Mouse (Mus musculus) embryonic facial prominence, embryonic 10.5 days (tissue): ENCODE measurements at regions not wholly inside any gene's neighbourhood (a gene's known extent, or its start where the extent isn't known, plus 50 kb on each side); places are given as distances from the start of the nearest gene placed in this dataset.
"Not testable (repeated sequence)": the region's sequence is repeated elsewhere in the genome, so short reads cannot be mapped to it uniquely, and the experiment has no call there.

Source experiments
- DNase-seq: peaks from one replicate; pipeline ENCODE4 v3.0.0-alpha.2; 2017; ENCODE audit warnings: low spot score
- H3K27ac ChIP-seq: fragments of 300-500 bp; sonication (generic); replicated peaks from 2 replicates; pipeline ENCODE4 v1.5.1; 2016; ENCODE audit warnings: mild to moderate bottlenecking
- H3K27me3 ChIP-seq: fragments of 300-500 bp; sonication (generic); replicated peaks from 2 replicates; pipeline ENCODE4 v1.6.1; 2016; ENCODE audit warnings: low read depth, mild to moderate bottlenecking; ENCODE audit not compliant: poor library complexity, severe bottlenecking
- H3K36me3 ChIP-seq: fragments of 300-500 bp; sonication (generic); replicated peaks from 2 replicates; pipeline ENCODE4 v1.6.1; 2016; ENCODE audit warnings: mild to moderate bottlenecking, moderate library complexity
- H3K4me1 ChIP-seq: fragments of 300-500 bp; sonication (generic); 2 replicates; pipeline ENCODE4 v1.6.1; 2016
- H3K4me3 ChIP-seq: fragments of 300-500 bp; sonication (generic); 2 replicates; pipeline ENCODE4 v1.5.1; 2016; ENCODE audit warnings: mild to moderate bottlenecking, moderate library complexity
- H3K9me3 ChIP-seq: fragments of 300-500 bp; sonication (generic); 2 replicates; pipeline ENCODE4 v1.6.1; 2016; ENCODE audit warnings: mild to moderate bottlenecking
- WGBS: fragments of 180-500 bp; shearing (Covaris S2); methylation state at CpG from one replicate; pipeline ENCODE4 v1.1.7; 2016; 5-methylcytosine and 5-hydroxymethylcytosine counted together

- 81% methylated on average over 3 of the region's 3 CpGs for WGBS
- Histone ChIP-seq H3K4me1 (peaks cover 15% of the 10 kb centered on the region), H3K36me3 (no peaks in the 10 kb centered on the region), H3K9me3 (no peaks in the 10 kb centered on the region), H3K27me3 (no peaks in the 10 kb centered on the region), H3K4me3 (no peak overlapping the region), H3K27ac (no peak overlapping the region)
- DNase-seq, result no peak
Observed at GRCm38 (mm10) chr13:42000966-42001365, 50.9 kb upstream of the Hivep1 start.

DNA sequence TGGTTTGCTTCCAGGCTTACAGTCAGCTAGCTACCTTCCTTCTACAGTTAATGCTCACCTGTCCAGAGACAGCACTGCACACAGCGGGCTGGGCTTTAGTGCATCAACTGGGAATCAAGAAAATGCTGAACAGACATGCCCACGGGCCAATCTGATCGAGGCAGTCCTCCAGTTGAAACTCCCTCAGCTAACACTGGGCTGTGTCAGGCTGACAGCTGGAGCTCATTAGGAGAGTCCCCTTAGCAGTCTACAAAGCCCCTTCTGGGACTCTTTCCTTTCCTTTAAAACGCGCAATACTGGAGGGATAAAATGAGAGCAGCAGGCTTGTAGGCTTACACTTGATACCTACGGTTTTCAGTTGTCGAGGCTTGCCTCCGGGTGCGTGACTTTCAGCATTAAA is 53.9 kb upstream of the Hivep1 start:
- 29% methylated on average over 9 of the region's 9 CpGs for WGBS
- Histone ChIP-seq H3K27ac (peak overlapping the region; percentile 44; the same call in 1 of the 2 replicates), H3K27me3 (no peaks in the 10 kb centered on the region), H3K4me1 (peaks cover 15% of the 10 kb centered on the region), H3K4me3 (no peak overlapping the region), H3K36me3 (no peaks in the 10 kb centered on the region), H3K9me3 (no peaks in the 10 kb centered on the region)
- peak; percentile 76 for DNase-seq

GRCm38 (mm10) chr13:41994126-41994525 is 57.7 kb upstream of the Hivep1 start:
- no peak overlapping the region for H3K4me3 ChIP-seq
- no peaks in the 10 kb centered on the region for H3K36me3 ChIP-seq
- H3K27me3 ChIP-seq, result no peaks in the 10 kb centered on the region
- WGBS, result 66% methylated on average over 3 of the region's 3 CpGs
- DNase-seq, result no peak
- peaks cover 15% of the 10 kb centered on the region for H3K4me1 ChIP-seq
- H3K27ac ChIP-seq, result no peak overlapping the region
- H3K9me3 ChIP-seq, result no peaks in the 10 kb centered on the region

DNA sequence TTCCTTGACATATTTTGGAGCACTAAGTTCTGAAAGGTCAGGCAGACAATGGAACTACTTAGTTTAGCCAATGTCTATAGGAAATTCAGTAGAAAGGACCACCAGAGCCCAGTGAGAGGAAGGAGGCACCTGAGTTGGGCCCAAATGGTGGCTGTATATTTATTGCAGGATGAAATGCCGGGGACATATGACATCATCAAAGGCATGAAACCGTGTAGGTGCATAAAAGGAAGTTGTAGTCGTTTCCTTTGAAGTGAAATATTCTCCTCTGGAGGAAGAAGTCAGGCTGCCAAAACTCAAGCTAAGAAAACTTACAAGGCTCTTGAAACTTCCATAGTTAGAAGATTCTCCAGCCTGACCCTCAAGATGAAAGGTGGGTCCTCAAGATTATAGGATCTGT is 75.9 kb upstream of the Hivep1 start:
- Histone ChIP-seq H3K27me3 (no peaks in the 10 kb centered on the region), H3K36me3 (no peaks in the 10 kb centered on the region), H3K9me3 (no peaks in the 10 kb centered on the region), H3K27ac (no peak overlapping the region), H3K4me3 (no peak overlapping the region), H3K4me1 (no peaks in the 10 kb centered on the region)
- no peak for DNase-seq
- 82% methylated on average over 3 of the region's 3 CpGs for WGBS

GRCm38 (mm10) chr13:41962915-41963314 is 88.9 kb upstream of the Hivep1 start:
- WGBS, result 83% methylated on average over 3 of the region's 3 CpGs
- no peaks in the 10 kb centered on the region for H3K27me3 ChIP-seq
- H3K4me3 ChIP-seq, result no peak overlapping the region
- no peak overlapping the region for H3K27ac ChIP-seq
- no peak for DNase-seq
- H3K4me1 ChIP-seq, result no peaks in the 10 kb centered on the region
- no peaks in the 10 kb centered on the region for H3K36me3 ChIP-seq
- H3K9me3 ChIP-seq, result no peaks in the 10 kb centered on the region

GRCm38 (mm10) chr13:41960960-41961359 is 90.9 kb upstream of the Hivep1 start:
- not testable (repeated sequence) for H3K4me3 ChIP-seq, DNase-seq, H3K4me1 ChIP-seq, H3K9me3 ChIP-seq, H3K27me3 ChIP-seq, H3K36me3 ChIP-seq, H3K27ac ChIP-seq
- 88% methylated on average over 3 of the region's 3 CpGs for WGBS

- Histone ChIP-seq H3K36me3 (no peaks in the 10 kb centered on the region), H3K9me3 (no peaks in the 10 kb centered on the region), H3K27me3 (no peaks in the 10 kb centered on the region), H3K4me3 (no peak overlapping the region), H3K4me1 (no peaks in the 10 kb centered on the region), H3K27ac (no peak overlapping the region)
- no peak for DNase-seq
- WGBS, result 83% methylated on average over 4 of the region's 4 CpGs
Observed at GRCm38 (mm10) chr13:41957932-41958331, 93.9 kb upstream of the Hivep1 start.

- no peak overlapping the region for H3K27ac ChIP-seq
- no peaks in the 10 kb centered on the region for H3K9me3 ChIP-seq
- H3K36me3 ChIP-seq, result no peaks in the 10 kb centered on the region
- 91% methylated on average over 4 of the region's 4 CpGs for WGBS
- no peaks in the 10 kb centered on the region for H3K27me3 ChIP-seq
- no peaks in the 10 kb centered on the region for H3K4me1 ChIP-seq
- no peak overlapping the region for H3K4me3 ChIP-seq
- no peak for DNase-seq
Observed at GRCm38 (mm10) chr13:41955884-41956283, 95.9 kb upstream of the Hivep1 start.

DNA sequence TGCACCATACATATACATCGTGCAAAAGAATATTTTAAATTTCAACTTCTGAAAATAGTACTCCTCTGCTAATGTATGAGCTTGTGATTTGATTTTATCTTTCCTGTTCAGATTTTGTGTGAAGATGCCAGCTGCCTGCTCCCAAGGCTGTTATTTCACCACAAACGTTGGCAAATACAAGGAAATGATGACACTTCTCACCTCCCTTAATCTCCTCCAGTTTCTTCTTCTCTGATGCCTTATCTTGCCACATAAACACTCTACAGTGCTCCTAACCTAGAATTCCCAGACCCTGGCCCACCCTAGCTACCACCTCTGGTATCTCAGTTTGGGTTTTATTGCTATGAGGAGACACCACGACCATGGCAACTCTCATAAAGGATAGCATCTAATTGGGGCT is 96.6 kb upstream of the Hivep1 start:
- Histone ChIP-seq H3K4me3 (no peak overlapping the region), H3K36me3 (no peaks in the 10 kb centered on the region), H3K9me3 (no peaks in the 10 kb centered on the region), H3K4me1 (no peaks in the 10 kb centered on the region), H3K27ac (no peak overlapping the region), H3K27me3 (no peaks in the 10 kb centered on the region)
- WGBS, result 81% methylated on average over 3 of the region's 3 CpGs
- DNase-seq, result no peak

DNA sequence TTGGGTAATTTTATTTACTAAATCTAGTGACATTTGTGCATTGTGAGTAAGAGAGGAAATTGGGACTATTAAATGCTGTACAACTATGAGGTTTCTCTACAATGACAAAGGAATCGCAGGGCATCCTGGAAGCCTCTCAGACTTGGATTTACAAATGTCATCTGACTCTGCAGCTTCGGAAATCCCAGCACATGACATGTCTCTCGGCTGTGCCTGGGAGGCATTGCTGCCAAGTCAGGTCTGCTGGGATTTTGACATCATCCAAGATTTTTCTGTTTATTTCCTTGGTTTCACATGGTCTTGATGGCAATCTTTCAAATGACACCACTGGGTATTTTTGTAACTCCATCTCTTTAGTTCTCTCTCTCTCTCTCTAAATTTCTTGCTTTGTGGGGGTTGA is 99.4 kb upstream of the Hivep1 start:
- H3K27me3 ChIP-seq, result no peaks in the 10 kb centered on the region
- H3K9me3 ChIP-seq, result no peaks in the 10 kb centered on the region
- no peak overlapping the region for H3K4me3 ChIP-seq
- no peak for DNase-seq
- WGBS, result 68% methylated on average over 3 of the region's 3 CpGs
- H3K27ac ChIP-seq, result no peak overlapping the region
- no peaks in the 10 kb centered on the region for H3K36me3 ChIP-seq
- no peaks in the 10 kb centered on the region for H3K4me1 ChIP-seq

DNA sequence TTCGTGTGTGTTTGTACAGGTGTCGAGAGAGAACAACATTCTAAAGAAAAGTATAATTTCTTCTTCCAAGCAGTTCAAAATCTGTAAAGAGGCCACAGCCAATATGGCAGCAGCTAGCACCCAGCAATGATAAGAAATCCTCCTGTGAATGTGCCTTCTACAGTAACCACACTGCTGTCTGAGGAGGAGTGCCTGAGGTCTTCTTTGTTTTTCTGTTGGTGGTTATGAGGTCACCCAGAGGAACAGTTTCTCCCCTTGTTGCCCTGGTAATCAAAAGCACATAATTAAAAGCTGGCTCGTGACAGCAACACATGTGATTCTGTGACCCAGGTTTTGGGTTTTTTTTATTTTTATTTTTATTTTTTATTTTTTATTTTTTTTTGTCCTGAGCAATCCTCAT is 100.8 kb upstream of the Adtrp start:
- no peak for DNase-seq
- Histone ChIP-seq H3K36me3 (no peaks in the 10 kb centered on the region), H3K4me3 (no peak overlapping the region), H3K9me3 (no peaks in the 10 kb centered on the region), H3K27me3 (no peaks in the 10 kb centered on the region), H3K27ac (no peak overlapping the region), H3K4me1 (no peaks in the 10 kb centered on the region)
- WGBS, result 79% methylated on average over 3 of the region's 3 CpGs

GRCm38 (mm10) chr13:41932313-41933100 is 85.0 kb upstream of the Adtrp start:
- H3K9me3 ChIP-seq, result no peaks in the 10 kb centered on the region
- H3K36me3 ChIP-seq, result no peaks in the 10 kb centered on the region
- no peaks in the 10 kb centered on the region for H3K27me3 ChIP-seq
- H3K4me1 ChIP-seq, result no peaks in the 10 kb centered on the region
- no peak for DNase-seq
- no peak overlapping the region for H3K27ac ChIP-seq
- no peak overlapping the region for H3K4me3 ChIP-seq
- WGBS, result 81% methylated on average over 12 of the region's 12 CpGs

DNA sequence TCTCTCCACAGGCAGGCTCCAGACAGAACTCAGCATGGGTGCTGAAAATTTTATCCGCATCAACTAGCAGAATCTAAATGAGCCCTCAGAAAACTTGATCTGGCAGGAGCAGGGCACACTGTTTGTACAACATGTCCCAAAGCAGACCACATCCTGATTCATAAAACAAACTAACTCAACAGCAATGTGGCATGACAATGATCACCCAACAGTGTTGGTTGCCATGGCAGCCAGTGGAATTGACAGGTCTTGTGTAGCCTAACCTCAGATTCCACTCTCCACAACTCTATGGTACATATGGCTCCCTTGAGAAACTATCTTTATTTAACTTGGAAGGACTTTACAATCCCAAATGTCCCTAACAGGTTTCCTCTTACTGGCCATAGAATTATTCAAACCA is 82.3 kb upstream of the Adtrp start:
- H3K27me3 ChIP-seq, result no peaks in the 10 kb centered on the region
- no peak for DNase-seq
- WGBS, result 87% methylated on average over 1 of the region's 1 CpGs
- H3K4me1 ChIP-seq, result no peaks in the 10 kb centered on the region
- no peaks in the 10 kb centered on the region for H3K36me3 ChIP-seq
- H3K4me3 ChIP-seq, result no peak overlapping the region
- no peak overlapping the region for H3K27ac ChIP-seq
- H3K9me3 ChIP-seq, result no peaks in the 10 kb centered on the region
